In the genomic region with DNA sequence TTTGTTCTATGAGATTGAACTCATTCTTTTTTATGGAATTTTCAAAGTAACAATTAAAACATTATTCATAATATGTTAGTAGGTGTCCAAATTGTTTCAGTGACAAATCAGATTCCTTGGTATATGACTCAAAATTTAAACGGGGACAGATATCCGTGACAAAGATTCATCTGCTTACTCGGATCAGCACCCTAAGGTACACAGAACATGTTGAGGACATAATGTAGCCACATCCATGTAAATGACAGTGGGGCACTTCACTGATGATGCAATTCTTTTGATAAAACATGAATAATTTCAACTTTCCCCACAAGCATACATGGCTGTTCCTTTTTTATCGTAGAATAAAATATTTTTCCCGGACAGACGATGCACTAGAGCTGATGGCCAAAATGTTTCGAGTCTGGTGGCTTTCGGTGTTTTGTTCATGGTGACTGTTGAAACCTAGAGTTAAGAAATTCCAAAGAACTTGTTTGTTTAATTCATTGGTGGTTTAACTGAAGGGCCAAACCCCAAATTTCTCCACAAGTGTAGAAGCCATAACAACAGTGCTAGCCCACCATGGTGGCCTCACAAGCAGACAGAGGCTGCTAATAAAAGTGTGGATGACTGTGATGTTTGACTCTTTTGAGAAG, we compare ENCODE assay signal across 14 mouse cellular contexts. TPM values are rescaled to one million over a fixed set of nuclear protein-coding genes. Genes with fewer than 3 reads are reported as not detected.
DNase-seq lines count a peak whose midpoint lies in the region; ATAC-seq and TF ChIP-seq lines count a peak whose summit lies in the region.
"Had no signal": no experiment of that assay in that cellular context is flagged by ENCODE, and none has a peak within 500 bp of the region (broad histone marks: within the 10 kb centered on the region; RNA-seq: fewer than 3 reads in every experiment).

No protein-coding gene starts in this region.

- no peak overlapping the region for H3K27ac ChIP-seq in lung, embryonic 14.5 days (ENCODE audit: low read depth)
- peak overlapping the region; percentile 90 for H3K27ac ChIP-seq in liver, embryonic 15.5 days (replicated peaks)
- H3K27ac ChIP-seq: embryonic facial prominence, embryonic 15.5 days; hindbrain, postnatal 0 days had no signal

- no peaks in the 10 kb centered on the region for H3K9me3 ChIP-seq in erythroblast, embryonic 14.5 days (ENCODE audit: control insufficient read depth, low read length)
- H3K9me3 ChIP-seq in lung, embryonic 14.5 days (ENCODE audit: low read depth, low read length) = no peaks in the 10 kb centered on the region
- H3K9me3 ChIP-seq in G1E (replicated peaks) = no peaks in the 10 kb centered on the region
- no peaks in the 10 kb centered on the region for H3K9me3 ChIP-seq in liver, embryonic 15.5 days (replicated peaks)
- H3K9me3 ChIP-seq: embryonic facial prominence, embryonic 15.5 days had no signal

- WGBS in lung, embryonic 14.5 days = 91% methylated on average over 8 of the region's 8 CpGs
- 30% methylated on average over 8 of the region's 8 CpGs for WGBS in liver, embryonic 15.5 days (ENCODE audit: insufficient replicate concordance)

- DNase-seq in lung, embryonic 14.5 days = no peak
- no peak for DNase-seq in lung, postnatal 36 days
- no peak for DNase-seq in G1E (ENCODE audit: low spot score)
- no peak for DNase-seq in ovary, postnatal 36 days (ENCODE audit: low spot score)
- DNase-seq in right cerebral cortex, postnatal 14 days = no peak
- DNase-seq: adrenal gland, postnatal 36 days; cerebellum, adult 11-12 months; gastrocnemius, postnatal 36 days; kidney, adult 8-10 months had no signal

- peaks cover 19% of the 10 kb centered on the region for H3K36me3 ChIP-seq in erythroblast, embryonic 14.5 days (ENCODE audit: control insufficient read depth)
- H3K36me3 ChIP-seq in lung, embryonic 14.5 days (ENCODE audit: insufficient read depth) = no peaks in the 10 kb centered on the region
- peaks cover 17% of the 10 kb centered on the region for H3K36me3 ChIP-seq in G1E (replicated peaks)
- H3K36me3 ChIP-seq in liver, embryonic 15.5 days (replicated peaks) = no peaks in the 10 kb centered on the region
- H3K36me3 ChIP-seq: embryonic facial prominence, embryonic 15.5 days had no signal

- peaks cover 67% of the 10 kb centered on the region for H3K4me1 ChIP-seq in erythroblast, embryonic 14.5 days (ENCODE audit: control insufficient read depth)
- H3K4me1 ChIP-seq in lung, embryonic 14.5 days (ENCODE audit: insufficient read depth) = no peaks in the 10 kb centered on the region
- peaks cover 53% of the 10 kb centered on the region for H3K4me1 ChIP-seq in G1E (ENCODE audit: insufficient read depth, low read depth, low read length)
- H3K4me1 ChIP-seq in liver, embryonic 15.5 days (replicated peaks) = peaks cover 57% of the 10 kb centered on the region

- ATAC-seq in erythroblast, adult 5-6 weeks (replicated peaks; ENCODE audit: low FRiP score, poor library complexity, severe bottlenecking) = no peak
- ATAC-seq in lung, embryonic 14.5 days (ENCODE audit: insufficient read depth) = no peak
- ATAC-seq in G1E (ENCODE audit: extremely low read depth, insufficient number of reproducible peaks, low FRiP score, poor library complexity, severe bottlenecking) = no peak
- ATAC-seq in liver, embryonic 15.5 days (ENCODE audit: insufficient read depth) = no peak
- ATAC-seq: hindbrain, postnatal 0 days had no signal

- H3K4me2 ChIP-seq in lung, embryonic 14.5 days = peak overlapping the region; percentile 10; the same call in 1 of the 2 replicates
- peak overlapping the region; percentile 89 for H3K4me2 ChIP-seq in liver, embryonic 15.5 days
- H3K4me2 ChIP-seq: embryonic facial prominence, embryonic 15.5 days had no signal

- no peak for TF ChIP-seq CTCF in lung, embryonic 14.5 days (IDR thresholded peaks at IDR 0.05; ENCODE audit: low read depth)
- TF ChIP-seq CTCF in G1E (IDR thresholded peaks at IDR 0.05; ENCODE audit: low read depth, low read length) = no peak

- H3K9ac ChIP-seq in lung, embryonic 14.5 days = no peak overlapping the region
- H3K9ac ChIP-seq in liver, embryonic 15.5 days = peak overlapping the region; percentile 62
- H3K9ac ChIP-seq: embryonic facial prominence, embryonic 15.5 days had no signal

- peaks cover 14% of the 10 kb centered on the region for H3K27me3 ChIP-seq in erythroblast, embryonic 14.5 days (ENCODE audit: control insufficient read depth)
- peaks cover 46% of the 10 kb centered on the region for H3K27me3 ChIP-seq in lung, embryonic 14.5 days (ENCODE audit: insufficient read depth, low read length)
- no peaks in the 10 kb centered on the region for H3K27me3 ChIP-seq in G1E (ENCODE audit: insufficient read depth, low read length)
- peaks cover 26% of the 10 kb centered on the region for H3K27me3 ChIP-seq in liver, embryonic 15.5 days

- peak overlapping the region; percentile 99 for H3K4me3 ChIP-seq in erythroblast, embryonic 14.5 days (replicated peaks)
- H3K4me3 ChIP-seq in lung, embryonic 14.5 days (ENCODE audit: low read depth, low read length) = no peak overlapping the region; the same call in 1 of the 2 replicates
- peak overlapping the region; percentile 65 for H3K4me3 ChIP-seq in G1E (ENCODE audit: low read depth, low read length)
- peak overlapping the region; percentile 94 for H3K4me3 ChIP-seq in liver, embryonic 15.5 days (replicated peaks)

RNA-seq across cellular contexts. Expression of a gene that starts 2.9 kb away (rescaled TPM):
- polyA plus RNA-seq in erythroblast, embryonic 14.5 days (2012) = 6.6 and 7.2 TPM in 2 replicates
- 61.1 and 70.4 TPM in 2 replicates for total RNA-seq in erythroblast, adult 5-6 weeks (2015; ENCODE audit: low replicate concordance)
- total RNA-seq in erythroblast, adult 5-6 weeks (2017; ENCODE audit: low replicate concordance) = 27.2 and 32.0 TPM in 2 replicates
- polyA plus RNA-seq in lung, embryonic 14.5 days (2014; fragmentation: Nextera tagmentation; extraction: Ambion mirVana) = 2.2 and 2.4 TPM in 2 replicates
- 143 and 149 TPM in 2 replicates for total RNA-seq in G1E (2014; fragmentation: Nextera tagmentation)
- total RNA-seq in G1E (2017) = 60.5 and 70.1 TPM in 2 replicates
- 214 and 245 TPM in 2 replicates for polyA plus RNA-seq in G1E (2012)
- polyA plus RNA-seq in liver, embryonic 15.5 days (2015; fragmentation: Nextera tagmentation; extraction: Ambion mirVana) = 33.7 and 35.9 TPM in 2 replicates
